In the genomic region with DNA sequence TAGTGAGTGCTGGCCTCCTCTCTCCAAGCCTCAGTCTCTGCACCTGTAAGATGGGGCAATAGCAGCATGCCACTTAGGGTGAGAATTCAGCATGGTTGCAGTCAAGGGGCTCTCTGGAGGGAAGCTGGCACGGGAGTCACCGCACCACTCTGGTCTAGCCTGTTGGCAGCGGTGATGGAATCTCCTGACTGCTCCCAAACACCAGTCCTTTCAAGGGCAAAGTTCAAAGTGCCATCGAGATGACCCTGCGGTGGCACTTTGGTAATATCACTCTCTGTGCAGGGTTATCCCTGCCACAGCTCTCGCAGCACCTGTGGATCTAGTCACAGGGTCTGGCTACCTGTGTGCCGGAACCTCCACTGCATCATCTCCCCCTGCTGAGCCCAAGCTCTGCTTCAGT, we compare ENCODE assay signal across 21 mouse cellular contexts. TPM values are rescaled to one million over a fixed set of nuclear protein-coding genes. Genes with fewer than 3 reads are reported as not detected.
DNase-seq lines count a peak whose midpoint lies in the region; ATAC-seq and TF ChIP-seq lines count a peak whose summit lies in the region.
"Had no signal": no experiment of that assay in that cellular context is flagged by ENCODE, and none has a peak within 500 bp of the region (broad histone marks: within the 10 kb centered on the region; RNA-seq: fewer than 3 reads in every experiment).

No protein-coding gene starts in this region.

- no peak for DNase-seq in heart, postnatal 0 days (ENCODE audit: low spot score)
- DNase-seq in heart, adult 8-10 months (ENCODE audit: low spot score) = no peak
- DNase-seq in kidney, adult 2 months = peak; percentile 89
- peak; percentile 64 for DNase-seq in kidney, postnatal 14 days
- no peak for DNase-seq in testis, postnatal 10 days (ENCODE audit: low spot score)
- no peak for DNase-seq in hindbrain, embryonic 14.5 days (ENCODE audit: low spot score)
- DNase-seq: adrenal gland, postnatal 36 days; B cell, adult 2 months; cerebellum, postnatal 10 days; heart, postnatal 4 days; layer of hippocampus, postnatal 36 days; lung, postnatal 4 days; thymus, adult 18-20 months had no signal

- no peak for TF ChIP-seq CTCF in heart, postnatal 0 days (IDR thresholded peaks at IDR 0.05; ENCODE audit: low read depth)
- no peak for TF ChIP-seq CTCF in kidney, adult 2 months (conservative IDR thresholded peaks at IDR 0.05; ENCODE audit: insufficient read depth, insufficient read length, low read depth, low read length)
- TF ChIP-seq CTCF in small intestine, adult 2 months (IDR thresholded peaks at IDR 0.05; ENCODE audit: extremely low read depth, insufficient read length, insufficient replicate concordance, low read depth, low read length) = no peak

- no peaks in the 10 kb centered on the region for H3K27me3 ChIP-seq in heart, postnatal 0 days (ENCODE audit: control insufficient read depth, insufficient read depth, low read length)
- no peaks in the 10 kb centered on the region for H3K27me3 ChIP-seq in kidney, adult 2 months (replicated peaks; ENCODE audit: control insufficient read depth, insufficient read depth, low read length)
- H3K27me3 ChIP-seq in small intestine, adult 2 months (ENCODE audit: control insufficient read depth, insufficient read depth, low read length) = no peaks in the 10 kb centered on the region
- H3K27me3 ChIP-seq in hindbrain, embryonic 14.5 days (ENCODE audit: control insufficient read depth, insufficient read depth, low read length) = no peaks in the 10 kb centered on the region
- H3K27me3 ChIP-seq: forebrain, embryonic 13.5 days; limb, embryonic 15.5 days; neural tube, embryonic 12.5 days had no signal

- no peaks in the 10 kb centered on the region for H3K36me3 ChIP-seq in heart, postnatal 0 days (replicated peaks; ENCODE audit: control insufficient read depth, insufficient read depth, low read length)
- no peaks in the 10 kb centered on the region for H3K36me3 ChIP-seq in kidney, adult 2 months (ENCODE audit: control insufficient read depth, insufficient read depth, low read length)
- no peaks in the 10 kb centered on the region for H3K36me3 ChIP-seq in small intestine, adult 2 months (ENCODE audit: control insufficient read depth, insufficient read depth, low read length)
- no peaks in the 10 kb centered on the region for H3K36me3 ChIP-seq in hindbrain, embryonic 14.5 days (replicated peaks; ENCODE audit: control insufficient read depth, insufficient read depth)
- H3K36me3 ChIP-seq: heart, embryonic 13.5 days; limb, embryonic 15.5 days; midbrain, embryonic 10.5 days; neural tube, embryonic 12.5 days had no signal

- peak; percentile 32 for TF ChIP-seq POLR2A in kidney, adult 2 months (IDR thresholded peaks at IDR 0.05; ENCODE audit: low read depth, low read length)
- 0 out of 2 replicates have a peak, but pooled peaks have one; percentile 37 for TF ChIP-seq POLR2A in small intestine, adult 2 months (IDR thresholded peaks at IDR 0.05; ENCODE audit: low read depth, low read length)

- WGBS in heart, postnatal 0 days = 95% methylated on average over 7 of the region's 7 CpGs
- WGBS in kidney, adult 2 months = 54% methylated on average over 7 of the region's 7 CpGs
- 51% methylated on average over 7 of the region's 7 CpGs for WGBS in small intestine, adult 2 months
- 94% methylated on average over 7 of the region's 7 CpGs for WGBS in hindbrain, embryonic 14.5 days

- no peak overlapping the region for H3K4me3 ChIP-seq in heart, postnatal 0 days (ENCODE audit: low read depth, low read length)
- no peak overlapping the region; the same call in 1 of the 2 replicates for H3K4me3 ChIP-seq in kidney, adult 2 months (ENCODE audit: insufficient read depth, low read depth, low read length)
- H3K4me3 ChIP-seq in small intestine, adult 2 months (ENCODE audit: low read depth, low read length) = no peak overlapping the region
- H3K4me3 ChIP-seq in hindbrain, embryonic 14.5 days (replicated peaks; ENCODE audit: low read length) = no peak overlapping the region
- H3K4me3 ChIP-seq: forebrain, embryonic 13.5 days; heart, embryonic 13.5 days; limb, embryonic 15.5 days; midbrain, embryonic 10.5 days; neural tube, embryonic 12.5 days had no signal

- H3K9me3 ChIP-seq in heart, postnatal 0 days (replicated peaks; ENCODE audit: control insufficient read depth, low read length) = no peaks in the 10 kb centered on the region
- H3K9me3 ChIP-seq in hindbrain, embryonic 14.5 days (ENCODE audit: control insufficient read depth, low read length) = no peaks in the 10 kb centered on the region
- H3K9me3 ChIP-seq: forebrain, embryonic 13.5 days; heart, embryonic 13.5 days; limb, embryonic 15.5 days; midbrain, embryonic 10.5 days; neural tube, embryonic 12.5 days had no signal

- H3K9ac ChIP-seq in heart, postnatal 0 days (replicated peaks; ENCODE audit: low read depth, low read length) = no peak overlapping the region
- H3K9ac ChIP-seq in hindbrain, embryonic 14.5 days = no peak overlapping the region
- H3K9ac ChIP-seq: forebrain, embryonic 13.5 days; heart, embryonic 13.5 days; limb, embryonic 15.5 days; neural tube, embryonic 12.5 days had no signal

- 0 out of 2 replicates have a peak overlapping the region, but pooled peaks have one; percentile 69 for H3K27ac ChIP-seq in heart, postnatal 0 days (ENCODE audit: low read depth)
- peak overlapping the region; percentile 98 for H3K27ac ChIP-seq in kidney, adult 2 months (ENCODE audit: insufficient read depth, low read depth, low read length)
- H3K27ac ChIP-seq in small intestine, adult 2 months (ENCODE audit: insufficient read depth, low read depth, low read length) = no peak overlapping the region
- H3K27ac ChIP-seq in hindbrain, embryonic 14.5 days = no peak overlapping the region
- H3K27ac ChIP-seq: forebrain, embryonic 13.5 days; heart, embryonic 13.5 days; hindbrain, postnatal 0 days; limb, embryonic 15.5 days; midbrain, embryonic 10.5 days; neural tube, embryonic 12.5 days had no signal

- no peak for TF ChIP-seq EP300 in heart, postnatal 0 days (IDR thresholded peaks at IDR 0.05; ENCODE audit: low read depth)

- H3K4me2 ChIP-seq in heart, postnatal 0 days (ENCODE audit: low read depth, low read length) = no peak overlapping the region
- no peak overlapping the region for H3K4me2 ChIP-seq in hindbrain, embryonic 14.5 days (replicated peaks)
- H3K4me2 ChIP-seq: forebrain, embryonic 13.5 days; heart, embryonic 13.5 days; limb, embryonic 15.5 days; neural tube, embryonic 12.5 days had no signal

- H3K4me1 ChIP-seq in heart, postnatal 0 days (ENCODE audit: control insufficient read depth, insufficient read depth) = peaks cover 23% of the 10 kb centered on the region; the same call in 1 of the 2 replicates
- peaks cover 36% of the 10 kb centered on the region for H3K4me1 ChIP-seq in kidney, adult 2 months (ENCODE audit: control insufficient read depth, insufficient read depth, low read length)
- H3K4me1 ChIP-seq in small intestine, adult 2 months (ENCODE audit: control insufficient read depth, insufficient read depth, insufficient read length, low read length) = peaks cover 24% of the 10 kb centered on the region
- 0 out of 2 replicates have a peak, but pooled peaks cover 7% of the 10 kb centered on the region for H3K4me1 ChIP-seq in hindbrain, embryonic 14.5 days (replicated peaks; ENCODE audit: control insufficient read depth, insufficient read depth, low read length)

- ATAC-seq in heart, postnatal 0 days (ENCODE audit: insufficient read depth, low read depth) = no peak
- no peak for ATAC-seq in hindbrain, embryonic 14.5 days (ENCODE audit: low FRiP score)
- ATAC-seq: forebrain, embryonic 13.5 days had no signal

RNA-seq across cellular contexts. Expression of a gene that starts 54.3 kb away (rescaled TPM):
- not detected in 2 replicates for total RNA-seq in heart, postnatal 0 days (2014; rRNA removed; ENCODE audit: low replicate concordance)
- polyA plus RNA-seq in heart, postnatal 0 days (2015; fragmentation: Nextera tagmentation; extraction: Ambion mirVana) = not detected in 2 replicates
- total RNA-seq in heart, adult 8-10 months (2022) = not detected
- 0.08 and 0.17 TPM in 2 replicates for polyA plus RNA-seq in kidney, adult 2 months (2012; rRNA removed)
- 0.11 and 0.38 TPM in 2 replicates for polyA plus RNA-seq in small intestine, adult 2 months (2012; rRNA removed)
- polyA plus RNA-seq in hindbrain, embryonic 14.5 days (2014; fragmentation: Nextera tagmentation; extraction: Ambion mirVana) = 35.9 and 37.9 TPM in 2 replicates
- total RNA-seq: gastrocnemius, postnatal 4 days; heart, postnatal 4 days had no signal

Comparison
In these comparisons a context has a peak if more than half of its experiments do, and no peak if none do; other contexts are left out.
1. DNase-seq: peak in kidney, adult 2 months (single experiment) and kidney, postnatal 14 days (single experiment); none in heart, postnatal 0 days (single experiment), heart, adult 8-10 months (single experiment), testis, postnatal 10 days (single experiment) and hindbrain, embryonic 14.5 days (single experiment).
2. H3K27ac ChIP-seq: peak in heart, postnatal 0 days (single experiment) and kidney, adult 2 months (single experiment); none in small intestine, adult 2 months (single experiment) and hindbrain, embryonic 14.5 days (single experiment).
3. RNA of a gene that starts 54.3 kb away (polyA plus RNA-seq): 35.9 to 37.9 TPM in hindbrain, embryonic 14.5 days; 0.11 to 0.38 TPM in small intestine, adult 2 months, 0.08 to 0.17 TPM in kidney, adult 2 months and not detected in heart, postnatal 0 days; every median in the first group is over 10 times any median in the second.